Mouse (Mus musculus) liver, adult 2 months (tissue): ENCODE results near the gene Meis2.

ENCODE experiments used
- CTCF ChIP-seq: fragments of 200-500 bp; IDR thresholded peaks from 2 replicates; pipeline ENCODE4 v1.5.1; 2011; ENCODE audit warnings: low read depth, low read length, control low read depth
- POLR2A ChIP-seq: fragments of 200-500 bp; IDR thresholded peaks from 2 replicates; pipeline ENCODE4 v1.6.1; 2011; ENCODE audit warnings: low read length, control low read depth; ENCODE audit not compliant: insufficient read depth; ENCODE audit errors: extremely low read depth

- no peak for TF ChIP-seq CTCF
- TF ChIP-seq POLR2A = no peak
These were observed 125.8 kb downstream of the Meis2 start for GRCm38 (mm10) chr2:115939849-115940248.
